Mouse (Mus musculus) stomach, embryonic 16.5 days (tissue): ENCODE results near the gene Yy1. TPM values are rescaled to one million over a fixed set of nuclear protein-coding genes. Genes with fewer than 3 reads are reported as not detected.

ENCODE experiments used
- ATAC-seq: fragments of 200-750 bp; cut with Nextera tagmentation; 2 replicates; pipeline ENCODE4 v1.8.0; 2017; ENCODE audit warnings: moderate number of reproducible peaks, moderate TSS enrichment; ENCODE audit not compliant: insufficient read depth, low FRiP score
- H3K27ac ChIP-seq: fragments of 300-500 bp; sonication (generic); 2 replicates; pipeline ENCODE4 v1.5.1; 2014; ENCODE audit warnings: low read length
- H3K27me3 ChIP-seq: fragments of 300-500 bp; sonication (generic); 2 replicates; pipeline ENCODE4 v1.6.1; 2014; ENCODE audit warnings: low read length, control low read depth, mixed read lengths; ENCODE audit not compliant: control insufficient read depth, insufficient read depth
- H3K36me3 ChIP-seq: fragments of 300-500 bp; sonication (generic); 2 replicates; pipeline ENCODE4 v1.6.1; 2014; ENCODE audit warnings: low read length; ENCODE audit not compliant: control insufficient read depth, insufficient read depth
- H3K4me1 ChIP-seq: fragments of 300-500 bp; sonication (generic); 2 replicates; pipeline ENCODE4 v1.6.1; 2014; ENCODE audit warnings: low read length, control low read depth, mixed read lengths; ENCODE audit not compliant: control insufficient read depth, insufficient read depth
- H3K4me2 ChIP-seq: fragments of 300-500 bp; sonication (generic); 2 replicates; pipeline ENCODE4 v1.6.1; 2014; ENCODE audit warnings: low read depth, low read length, mixed read lengths
- H3K4me3 ChIP-seq: fragments of 300-500 bp; sonication (generic); replicated peaks from 2 replicates; pipeline ENCODE4 v1.5.1; 2014; ENCODE audit warnings: mild to moderate bottlenecking, low read length
- H3K9ac ChIP-seq: fragments of 300-500 bp; sonication (generic); 2 replicates; pipeline ENCODE4 v1.6.1; 2014; ENCODE audit warnings: low read length
- H3K9me3 ChIP-seq: fragments of 300-500 bp; sonication (generic); replicated peaks from 2 replicates; pipeline ENCODE4 v1.6.1; 2016; ENCODE audit warnings: low read length, control low read depth; ENCODE audit not compliant: control insufficient read depth
- WGBS: fragments of 180-500 bp; shearing (Covaris S2); extraction: QIAGEN DNeasy Blood & Tissue Kit; methylation state at CpG from one replicate; pipeline ENCODE4 v1.1.7; 2014; 5-methylcytosine and 5-hydroxymethylcytosine counted together
- polyA plus RNA-seq: library from polyadenylated mRNA; unstranded; fragments of >200 nt; fragmentation: Nextera tagmentation; extraction: Ambion mirVana; gene quantifications from 2 replicates; pipeline ENCODE4 v1.2.1, GENCODE M21; 2015

Gene Yy1
- polyA plus RNA-seq, 1 experiment from 2014 or later, result 14.3 TPM

DNA sequence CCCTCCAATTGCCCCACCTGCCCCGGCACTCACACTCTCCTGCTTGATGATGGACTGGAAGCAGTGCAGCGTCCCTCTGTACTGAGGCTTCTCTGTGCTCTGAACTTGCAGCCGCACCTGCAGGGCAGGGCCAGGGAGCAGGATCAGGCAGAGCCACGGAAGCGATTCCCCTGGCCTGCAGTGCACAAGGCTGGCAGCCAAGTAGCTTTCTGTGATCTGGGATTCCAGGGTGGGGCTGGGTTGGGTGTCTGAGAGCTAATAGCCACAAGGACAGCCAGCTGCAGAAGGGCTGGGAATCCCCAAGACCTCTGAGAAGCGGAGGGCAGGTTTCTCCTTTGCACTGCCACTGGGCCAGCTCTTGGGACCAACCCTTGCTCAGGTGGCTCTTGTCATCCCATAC is 34.9 kb downstream of the Yy1 start:
- Histone ChIP-seq H3K4me2 (no peak overlapping the region), H3K9ac (no peak overlapping the region), H3K4me1 (no peaks in the 10 kb centered on the region), H3K27me3 (no peaks in the 10 kb centered on the region), H3K9me3 (no peaks in the 10 kb centered on the region), H3K36me3 (peaks cover 4% of the 10 kb centered on the region; the same call in 1 of the 2 replicates), H3K27ac (no peak overlapping the region), H3K4me3 (no peak overlapping the region)
- ATAC-seq, result no peak
- WGBS, result 89% methylated on average over 6 of the region's 6 CpGs

DNA sequence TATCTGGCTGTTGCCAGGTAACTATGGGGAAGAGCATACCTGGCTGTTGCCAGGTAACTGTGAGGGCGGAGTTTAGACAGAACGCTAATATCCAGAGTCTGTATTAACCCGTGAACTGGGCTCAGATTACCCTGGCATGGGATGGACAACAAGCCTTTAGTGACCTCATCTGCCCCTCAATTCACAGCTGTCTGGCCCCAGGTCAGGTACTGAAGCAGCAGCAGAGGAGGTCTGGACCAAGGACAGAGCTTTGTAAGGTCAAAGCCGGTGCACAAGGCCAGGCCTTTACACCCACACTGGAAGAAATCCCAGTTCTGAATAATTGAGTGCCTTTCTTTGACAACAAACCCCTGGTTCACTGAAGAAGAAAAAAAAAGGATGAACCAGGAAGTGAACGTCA is 36.9 kb downstream of the Yy1 start:
- Histone ChIP-seq H3K4me3 (no peak overlapping the region), H3K27me3 (no peaks in the 10 kb centered on the region), H3K4me2 (no peak overlapping the region), H3K9ac (no peak overlapping the region), H3K9me3 (no peaks in the 10 kb centered on the region), H3K27ac (no peak overlapping the region), H3K4me1 (no peaks in the 10 kb centered on the region), H3K36me3 (peaks cover 4% of the 10 kb centered on the region; the same call in 1 of the 2 replicates)
- 60% methylated on average over 5 of the region's 5 CpGs for WGBS
- ATAC-seq, result no peak

DNA sequence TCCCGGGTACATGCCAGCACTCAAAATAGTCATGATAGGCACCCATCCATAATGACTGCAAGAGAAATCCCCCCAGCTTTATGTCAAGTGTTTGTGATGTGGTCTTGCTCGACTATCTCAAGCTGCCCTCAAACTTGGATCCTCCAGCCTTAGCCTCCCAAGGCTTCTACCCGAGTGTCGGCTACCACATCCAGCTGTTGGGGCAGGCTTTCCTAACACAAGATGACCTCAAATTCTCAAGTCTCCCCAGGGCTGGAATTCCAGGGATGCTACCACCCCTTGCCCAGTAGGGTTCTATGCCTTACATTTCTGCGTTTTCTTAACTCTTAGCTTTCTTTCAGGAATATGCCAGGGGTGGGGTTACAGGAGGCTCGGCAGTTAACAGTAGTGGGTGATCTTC is 37.6 kb downstream of the Yy1 start:
- H3K36me3 ChIP-seq, result peaks cover 4% of the 10 kb centered on the region; the same call in 1 of the 2 replicates
- no peak overlapping the region for H3K27ac ChIP-seq
- H3K4me3 ChIP-seq, result no peak overlapping the region
- H3K4me1 ChIP-seq, result no peaks in the 10 kb centered on the region
- no peaks in the 10 kb centered on the region for H3K9me3 ChIP-seq
- ATAC-seq, result no peak
- 85% methylated on average over 6 of the region's 6 CpGs for WGBS
- H3K4me2 ChIP-seq, result no peak overlapping the region
- no peak overlapping the region for H3K9ac ChIP-seq
- no peaks in the 10 kb centered on the region for H3K27me3 ChIP-seq

DNA sequence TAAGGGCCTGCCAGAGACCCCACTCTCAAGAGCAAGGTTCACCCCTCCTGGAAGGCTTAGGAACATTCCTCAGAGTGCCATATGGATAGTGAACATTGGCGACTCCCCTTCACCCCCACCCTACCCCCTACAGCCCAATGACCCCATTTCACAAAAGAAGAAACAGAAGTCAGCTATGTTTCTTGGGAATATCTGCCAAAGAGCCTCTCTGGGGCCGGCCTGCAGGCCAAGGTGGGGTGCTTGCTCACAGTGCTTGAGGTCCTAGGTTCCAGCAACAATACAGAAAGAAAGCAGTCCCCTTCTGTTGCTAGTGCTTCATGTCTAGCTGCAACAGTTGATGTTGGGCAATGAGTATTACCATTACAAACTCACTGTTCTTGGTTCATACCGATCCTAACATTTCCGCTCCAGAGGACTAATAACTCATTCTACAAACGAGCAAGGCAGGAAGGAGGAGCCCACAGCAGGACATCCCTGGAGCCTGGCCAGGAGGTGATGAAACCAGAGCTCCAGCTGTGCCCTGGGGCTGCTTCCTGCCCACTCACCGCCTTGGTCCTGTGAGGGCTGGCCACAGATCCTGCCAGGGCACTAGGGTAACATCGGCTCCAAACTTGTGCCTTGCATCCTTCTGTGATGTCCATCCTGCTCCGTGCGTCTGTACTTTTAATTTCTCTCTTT is 39.3 kb downstream of the Yy1 start:
- no peaks in the 10 kb centered on the region for H3K9me3 ChIP-seq
- peaks cover 6% of the 10 kb centered on the region; the same call in 1 of the 2 replicates for H3K4me1 ChIP-seq
- H3K27ac ChIP-seq, result no peak overlapping the region
- peaks cover 1% of the 10 kb centered on the region; the same call in 1 of the 2 replicates for H3K36me3 ChIP-seq
- H3K4me3 ChIP-seq, result no peak overlapping the region
- no peak overlapping the region for H3K4me2 ChIP-seq
- no peak overlapping the region for H3K9ac ChIP-seq
- H3K27me3 ChIP-seq, result no peaks in the 10 kb centered on the region
- no peak for ATAC-seq
- WGBS, result 51% methylated on average over 9 of the region's 9 CpGs

DNA sequence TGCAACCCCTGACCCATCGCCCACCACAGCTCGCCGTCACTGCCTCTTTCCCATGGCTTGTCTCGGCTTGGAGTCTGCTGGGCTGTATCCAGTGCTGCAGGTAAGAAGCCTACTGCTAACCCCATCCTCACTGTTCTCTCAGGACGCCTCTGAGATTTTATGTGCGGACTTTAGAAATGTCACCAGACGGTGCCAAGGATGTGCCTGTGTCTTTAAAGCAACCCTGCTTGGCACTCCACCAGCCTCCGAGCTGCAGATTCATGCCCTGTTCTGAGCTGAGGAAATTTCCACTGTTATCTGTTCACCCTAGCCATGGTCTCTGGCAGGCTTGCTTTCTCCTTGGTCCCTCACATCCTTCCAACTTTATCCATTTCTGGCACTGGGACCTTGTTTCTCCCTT is 40.1 kb downstream of the Yy1 start:
- 89% methylated on average over 8 of the region's 8 CpGs for WGBS
- Histone ChIP-seq H3K9me3 (no peaks in the 10 kb centered on the region), H3K4me2 (no peak overlapping the region), H3K9ac (no peak overlapping the region), H3K27me3 (no peaks in the 10 kb centered on the region), H3K4me1 (peaks cover 13% of the 10 kb centered on the region), H3K36me3 (no peaks in the 10 kb centered on the region; the same call in 1 of the 2 replicates), H3K27ac (no peak overlapping the region), H3K4me3 (no peak overlapping the region)
- no peak for ATAC-seq

DNA sequence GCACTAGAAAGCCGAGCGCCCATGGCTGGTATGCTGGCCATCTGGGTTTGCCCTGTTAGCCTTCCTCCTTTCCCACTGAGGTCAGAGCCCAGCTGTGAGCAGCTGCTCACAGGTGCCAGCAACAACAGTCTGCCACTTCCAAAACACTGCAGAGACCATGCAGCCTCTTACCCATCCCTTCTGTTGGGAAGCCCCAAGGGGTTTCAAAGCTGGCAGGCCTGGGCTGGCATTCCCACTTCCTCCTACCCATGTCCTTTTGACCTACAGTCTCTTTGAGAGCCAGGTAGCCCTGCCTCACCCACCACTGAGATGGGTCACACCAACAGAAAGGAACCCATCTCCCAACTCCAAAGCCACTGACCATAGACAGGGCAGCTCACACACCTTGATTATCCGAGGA is 40.6 kb downstream of the Yy1 start:
- Histone ChIP-seq H3K4me1 (peaks cover 18% of the 10 kb centered on the region), H3K9me3 (no peaks in the 10 kb centered on the region), H3K27ac (no peak overlapping the region), H3K9ac (no peak overlapping the region), H3K4me3 (no peak overlapping the region), H3K27me3 (no peaks in the 10 kb centered on the region), H3K4me2 (no peak overlapping the region), H3K36me3 (no peaks in the 10 kb centered on the region)
- WGBS, result 86% methylated on average over 3 of the region's 3 CpGs
- no peak for ATAC-seq

DNA sequence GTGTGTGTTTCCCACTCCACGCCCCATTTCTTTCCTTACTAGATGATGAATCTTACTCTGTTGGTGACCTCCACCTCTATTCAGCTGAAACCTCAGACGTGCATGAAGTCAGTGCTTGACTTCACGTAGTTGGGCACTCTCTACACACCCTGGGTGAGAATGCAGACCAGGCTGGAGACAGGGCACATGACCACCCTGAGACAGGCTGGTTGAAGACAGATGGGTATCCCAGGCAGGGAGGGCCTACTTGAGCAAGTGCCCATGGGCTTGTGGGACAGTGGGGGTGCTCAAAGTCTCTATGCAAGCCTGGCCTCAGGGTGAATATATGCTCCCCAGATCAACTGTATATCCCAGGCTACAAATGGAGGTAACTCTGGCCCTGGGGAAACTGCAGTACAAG is 41.6 kb downstream of the Yy1 start:
- no peak for ATAC-seq
- no peak overlapping the region for H3K4me2 ChIP-seq
- H3K9me3 ChIP-seq, result no peaks in the 10 kb centered on the region
- H3K4me1 ChIP-seq, result peaks cover 18% of the 10 kb centered on the region
- H3K27me3 ChIP-seq, result no peaks in the 10 kb centered on the region
- H3K9ac ChIP-seq, result no peak overlapping the region
- H3K27ac ChIP-seq, result no peak overlapping the region
- H3K36me3 ChIP-seq, result no peaks in the 10 kb centered on the region
- 71% methylated on average over 3 of the region's 3 CpGs for WGBS
- H3K4me3 ChIP-seq, result no peak overlapping the region

DNA sequence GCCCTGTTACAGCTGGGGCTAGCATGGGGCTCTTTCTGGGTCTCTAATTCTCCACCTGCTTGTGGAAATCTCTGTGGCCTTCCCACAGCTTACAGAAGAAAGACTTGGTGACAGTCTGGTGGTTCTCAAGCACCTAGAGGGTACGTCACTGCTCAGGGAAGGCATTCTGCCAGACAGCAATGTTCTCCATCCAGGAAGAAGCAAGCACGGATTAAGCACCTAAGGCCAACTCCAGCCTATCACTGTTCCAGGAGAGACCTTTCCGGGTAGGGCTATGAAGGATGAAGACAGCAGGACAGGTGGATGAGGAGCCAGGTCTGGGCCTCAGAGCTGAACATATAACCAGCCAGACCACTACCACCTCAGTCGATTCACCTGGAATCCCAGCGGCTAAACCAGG is 42.0 kb downstream of the Yy1 start:
- Histone ChIP-seq H3K9me3 (no peaks in the 10 kb centered on the region), H3K9ac (peak overlapping the region; percentile 80), H3K4me1 (peaks cover 18% of the 10 kb centered on the region)

DNA sequence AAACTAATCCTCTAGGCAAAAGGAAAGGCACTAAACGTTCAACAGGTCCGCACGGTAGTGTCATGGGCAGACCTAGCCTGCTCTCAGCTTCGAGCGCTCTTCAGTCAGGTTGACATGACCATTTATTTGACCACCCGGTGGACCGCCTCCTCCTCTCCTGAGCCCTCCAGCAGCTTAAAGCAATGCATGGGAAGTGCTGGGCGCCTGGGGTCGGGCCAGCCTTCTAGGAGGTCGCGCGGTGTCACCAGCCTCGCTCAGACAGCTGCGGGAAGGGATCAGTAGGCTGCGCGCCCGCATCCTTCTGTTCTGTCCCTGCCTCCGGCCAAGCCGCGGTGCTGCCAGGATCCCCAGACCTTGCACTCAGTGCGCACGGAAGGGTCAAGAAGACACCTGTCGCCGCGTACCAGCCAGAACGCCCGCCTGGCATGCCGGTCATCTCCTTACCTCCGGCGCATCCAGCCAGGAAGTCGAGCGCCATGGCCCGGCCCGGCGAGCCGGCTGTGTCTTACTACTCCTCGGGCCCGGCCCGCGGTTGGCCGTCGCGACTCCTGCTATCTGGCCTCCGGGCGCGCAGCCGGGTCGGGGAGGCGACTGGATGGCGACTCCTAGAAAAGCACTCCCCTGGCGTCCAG is 42.6 kb downstream of the Yy1 start:
- Histone ChIP-seq H3K9ac (peak overlapping the region; percentile 80), H3K27me3 (no peaks in the 10 kb centered on the region), H3K36me3 (no peaks in the 10 kb centered on the region), H3K9me3 (no peaks in the 10 kb centered on the region), H3K27ac (peak overlapping the region; percentile 20; the same call in 1 of the 2 replicates), H3K4me1 (peaks cover 18% of the 10 kb centered on the region), H3K4me2 (peak overlapping the region; percentile 90), H3K4me3 (peak overlapping the region; percentile 75)
- no peak; the same call in 1 of the 2 replicates for ATAC-seq
- 2% methylated on average over 51 of the region's 51 CpGs for WGBS

More for the DNA sequence above, 42.0 kb downstream of the Yy1 start:
- H3K4me2 ChIP-seq, result peak overlapping the region; percentile 90
- no peaks in the 10 kb centered on the region for H3K36me3 ChIP-seq
- H3K27ac ChIP-seq, result no peak overlapping the region
- H3K4me3 ChIP-seq, result peak overlapping the region; percentile 75
- no peak for ATAC-seq
- H3K27me3 ChIP-seq, result no peaks in the 10 kb centered on the region
- WGBS, result 36% methylated on average over 5 of the region's 5 CpGs
